8 mouse cellular contexts compared by ENCODE assay signal in the genomic region with DNA sequence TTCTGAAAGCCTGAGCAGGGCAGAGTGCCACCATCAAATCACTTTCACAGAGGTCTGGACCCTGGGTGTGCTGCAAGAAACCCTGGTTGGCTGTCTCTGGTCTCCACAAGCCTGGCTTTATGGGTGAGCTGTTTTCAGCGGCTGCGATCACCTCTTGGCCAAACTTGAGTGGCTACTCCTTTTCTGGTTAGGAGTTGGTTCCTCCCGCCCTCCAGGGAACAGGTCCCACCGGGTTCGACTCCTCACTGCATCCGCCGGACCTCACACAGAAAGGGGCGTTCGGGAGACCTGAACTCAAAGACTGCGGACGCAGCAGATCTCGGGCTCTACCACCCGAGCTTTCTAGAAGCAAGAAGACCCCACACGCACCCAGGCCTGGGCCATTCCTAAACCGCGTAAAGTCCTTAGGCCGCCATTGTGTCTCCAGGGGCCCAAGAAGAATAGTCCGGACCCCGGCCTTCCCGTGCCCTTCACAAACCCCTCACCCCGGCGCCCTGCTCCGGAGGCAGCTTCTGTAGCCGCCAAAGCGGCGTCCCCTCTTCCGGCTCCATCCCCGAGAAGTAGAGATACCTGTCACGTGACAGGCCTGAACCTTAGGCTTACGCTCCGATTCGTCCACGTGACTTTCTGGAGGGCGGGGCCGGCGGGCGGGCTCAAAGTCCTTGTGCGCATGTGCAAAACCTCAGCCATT. TPM values are rescaled to one million over a fixed set of nuclear protein-coding genes. Genes with fewer than 3 reads are reported as not detected.
A peak's percentile ranks its signal among the peaks of the same experiment; 100 is the strongest.
DNase-seq lines count a peak whose midpoint lies in the region; ATAC-seq and TF ChIP-seq lines count a peak whose summit lies in the region.

A gene (minus strand): TSS at position 596 of the 691 bp plus-strand sequence.

- 0 out of 2 replicates have a peak, but pooled peaks have one; percentile 10 for TF ChIP-seq EP300 in heart, adult 2 months (IDR thresholded peaks at IDR 0.05; ENCODE audit: insufficient read depth, low read depth, low read length)

- H3K9ac ChIP-seq in embryonic facial prominence, embryonic 13.5 days: peak within 1 kb of the TSS; percentile 82
- peak within 1 kb of the TSS; percentile 82 for H3K9ac ChIP-seq in heart, adult 2 months (ENCODE audit: low read depth, low read length)
- peak within 1 kb of the TSS; percentile 83 for H3K9ac ChIP-seq in limb, embryonic 13.5 days
- peak within 1 kb of the TSS; percentile 71 for H3K9ac ChIP-seq in midbrain, embryonic 16.5 days (ENCODE audit: low read depth, low read length)

- peak within 1 kb of the TSS; percentile 86 for H3K4me2 ChIP-seq in embryonic facial prominence, embryonic 13.5 days
- peak within 1 kb of the TSS; percentile 82 for H3K4me2 ChIP-seq in limb, embryonic 13.5 days (replicated peaks)
- peak within 1 kb of the TSS; percentile 85 for H3K4me2 ChIP-seq in midbrain, embryonic 16.5 days (ENCODE audit: low read length)

- peak; percentile 87 for ATAC-seq in embryonic facial prominence, embryonic 13.5 days (ENCODE audit: insufficient number of reproducible peaks, insufficient read depth, low FRiP score, low TSS enrichment, low read depth)
- peak; percentile 91 for ATAC-seq in limb, embryonic 13.5 days (ENCODE audit: low FRiP score, low read depth)
- peak; percentile 92 for ATAC-seq in midbrain, embryonic 16.5 days

- under 1% methylated on average over 38 of the region's 38 CpGs for WGBS in embryonic facial prominence, embryonic 13.5 days
- under 1% methylated on average over 38 of the region's 38 CpGs for whole genome bisulfite sequencing in heart, adult 2 months
- WGBS in limb, embryonic 13.5 days: under 1% methylated on average over 38 of the region's 38 CpGs
- WGBS in midbrain, embryonic 16.5 days: under 1% methylated on average over 36 of the region's 38 CpGs

- peak within 1 kb of the TSS; percentile 73 for H3K27ac ChIP-seq in embryonic facial prominence, embryonic 13.5 days
- H3K27ac ChIP-seq in heart, adult 2 months: peak within 1 kb of the TSS; percentile 92
- peak within 1 kb of the TSS; percentile 70 for H3K27ac ChIP-seq in limb, embryonic 13.5 days
- H3K27ac ChIP-seq in midbrain, embryonic 16.5 days (ENCODE audit: low read length): peak within 1 kb of the TSS; percentile 64

- peaks cover 8% of the 10 kb centered on the region; the same call in 1 of the 2 replicates for H3K36me3 ChIP-seq in embryonic facial prominence, embryonic 13.5 days
- H3K36me3 ChIP-seq in heart, adult 2 months (ENCODE audit: control insufficient read depth, insufficient read depth, low read length): peaks cover 10% of the 10 kb centered on the region
- peaks cover 17% of the 10 kb centered on the region for H3K36me3 ChIP-seq in limb, embryonic 13.5 days
- no peaks in the 10 kb centered on the region for H3K36me3 ChIP-seq in midbrain, embryonic 16.5 days (ENCODE audit: control insufficient read depth, insufficient read depth, low read length)

- TF ChIP-seq POLR2A in heart, adult 2 months (IDR thresholded peaks at IDR 0.05; ENCODE audit: insufficient read depth, low read depth, low read length): peak; percentile 84

- H3K4me3 ChIP-seq in embryonic facial prominence, embryonic 13.5 days: peak within 1 kb of the TSS; percentile 71
- H3K4me3 ChIP-seq in heart, adult 2 months: peak within 1 kb of the TSS; percentile 99
- peak within 1 kb of the TSS; percentile 77 for H3K4me3 ChIP-seq in limb, embryonic 13.5 days
- peak within 1 kb of the TSS; percentile 61 for H3K4me3 ChIP-seq in midbrain, embryonic 16.5 days (ENCODE audit: low read depth, low read length)

- H3K4me1 ChIP-seq in embryonic facial prominence, embryonic 13.5 days: peaks cover 11% of the 10 kb centered on the region
- H3K4me1 ChIP-seq in heart, adult 2 months (ENCODE audit: control insufficient read depth, insufficient read depth, low read length): peaks cover 2% of the 10 kb centered on the region
- H3K4me1 ChIP-seq in limb, embryonic 13.5 days: peaks cover 16% of the 10 kb centered on the region
- peaks cover 16% of the 10 kb centered on the region for H3K4me1 ChIP-seq in midbrain, embryonic 16.5 days (ENCODE audit: control insufficient read depth, insufficient read depth, low read length)

- DNase-seq in 3134 (ENCODE audit: extremely low read depth, insufficient read length, low spot score): peak; percentile 93
- peak; percentile 94 to 95 for DNase-seq in adrenal gland, postnatal 36 days
- DNase-seq in heart, adult 2 months: peak; percentile 94 to 96
- peak; percentile 95 to 98 for DNase-seq in kidney, adult 8-10 months
- peak; percentile 89 to 97 for DNase-seq in spleen, postnatal 10 days (ENCODE audit: low spot score in 2 of 2)

- TF ChIP-seq CTCF in heart, adult 2 months (IDR thresholded peaks at IDR 0.05): no peak

- intact Hi-C loops in heart, adult 2 months (cut with DNase I): no loop called here

- H3K9me3 ChIP-seq in embryonic facial prominence, embryonic 13.5 days: no peaks in the 10 kb centered on the region
- no peaks in the 10 kb centered on the region for H3K9me3 ChIP-seq in limb, embryonic 13.5 days
- no peaks in the 10 kb centered on the region for H3K9me3 ChIP-seq in midbrain, embryonic 16.5 days (replicated peaks; ENCODE audit: control insufficient read depth, low read length, poor library complexity, severe bottlenecking)

- H3K27me3 ChIP-seq in embryonic facial prominence, embryonic 13.5 days: no peaks in the 10 kb centered on the region
- no peaks in the 10 kb centered on the region for H3K27me3 ChIP-seq in heart, adult 2 months (ENCODE audit: control insufficient read depth, insufficient read depth, low read length)
- no peaks in the 10 kb centered on the region for H3K27me3 ChIP-seq in limb, embryonic 13.5 days
- no peaks in the 10 kb centered on the region for H3K27me3 ChIP-seq in midbrain, embryonic 16.5 days (ENCODE audit: control insufficient read depth, insufficient read depth, low read depth, low read length)

- H3K79me2 ChIP-seq in heart, adult 2 months (replicated peaks; ENCODE audit: control insufficient read depth, insufficient read depth, low read length): peaks cover 1% of the 10 kb centered on the region; the same call in 1 of the 2 replicates

RNA-seq across cellular contexts. Expression of the gene that starts here (rescaled TPM):
- 10 to 100 TPM; 53.1 to 72.2 TPM for total RNA-seq in adrenal gland, postnatal 36 days (2021)
- polyA plus RNA-seq in embryonic facial prominence, embryonic 13.5 days (2015; fragmentation: Nextera tagmentation; extraction: Ambion mirVana): 151 and 158 TPM in 2 replicates
- 10 to 100 TPM; 40.4 to 43.7 TPM for total RNA-seq in heart, adult 2 months (2021)
- 5.6 and 16.3 TPM in 2 replicates for polyA plus RNA-seq in heart, adult 2 months (2012; rRNA removed)
- 147 and 157 TPM in 2 replicates for polyA plus RNA-seq in limb, embryonic 13.5 days (2015; fragmentation: Nextera tagmentation; extraction: Ambion mirVana)
- 155 and 163 TPM in 2 replicates for polyA plus RNA-seq in midbrain, embryonic 16.5 days (2015; fragmentation: Nextera tagmentation; extraction: Ambion mirVana)

Comparison
In these comparisons a context has a peak if more than half of its experiments do, and no peak if none do; other contexts are left out.
1. Peak in every context shown above with its lines: DNase-seq, ATAC-seq, H3K4me3 ChIP-seq and H3K27ac ChIP-seq.